Mouse (Mus musculus) ES-E14 (cell line): ENCODE measurements at regions not wholly inside any gene's neighbourhood (a gene's known extent, or its start where the extent isn't known, plus 50 kb on each side); places are given as distances from the start of the nearest gene placed in this dataset.

Experiments used
- DNase-seq: peaks from one replicate; pipeline ENCODE4 v3.0.0-alpha.2; 2013; ENCODE audit warnings: low read depth, low spot score
- H3K27ac ChIP-seq: 2 replicates; pipeline ENCODE4 v1.5.1; 2012; ENCODE audit warnings: low read depth, mild to moderate bottlenecking, low read length, moderate library complexity, mixed read lengths; ENCODE audit not compliant: poor library complexity, insufficient read depth, severe bottlenecking
- H3K36me3 ChIP-seq: 2 replicates; pipeline ENCODE4 v1.6.1; 2012; ENCODE audit warnings: mild to moderate bottlenecking, low read length, moderate library complexity, mixed read lengths; ENCODE audit not compliant: control insufficient read depth, poor library complexity, insufficient read depth, severe bottlenecking
- H3K4me1 ChIP-seq, 2 experiments: fragments of 150-350 bp in 1 of 2; sonication (generic) in 1 of 2; 2 replicates each; pipeline ENCODE4 v1.6.1; 2012; ENCODE audit warnings: low read length in 2 of 2, mild to moderate bottlenecking in 1 of 2, mixed read lengths in 1 of 2; ENCODE audit not compliant: control insufficient read depth in 2 of 2, insufficient read depth in 2 of 2, poor library complexity in 1 of 2
- H3K4me3 ChIP-seq, 2 experiments: fragments of 150-350 bp in 1 of 2; sonication (generic) in 1 of 2; 2 replicates each; pipeline ENCODE4 v1.5.1; 2012; ENCODE audit warnings: low read length in 2 of 2, low read depth in 1 of 2, mild to moderate bottlenecking in 1 of 2, mixed read lengths in 1 of 2; ENCODE audit not compliant: insufficient read depth in 1 of 2, poor library complexity in 1 of 2, severe bottlenecking in 1 of 2
- H3K9ac ChIP-seq: 2 replicates; pipeline ENCODE4 v1.6.1; 2012; ENCODE audit warnings: low read depth, mild to moderate bottlenecking, low read length, mixed read lengths; ENCODE audit not compliant: poor library complexity, insufficient read depth, severe bottlenecking
- H3K9me3 ChIP-seq: fragments of 150-350 bp; sonication (generic); 2 replicates; pipeline ENCODE4 v1.6.1; 2012; ENCODE audit warnings: low read depth, mild to moderate bottlenecking, low read length; ENCODE audit not compliant: control insufficient read depth, insufficient read depth
- CHD2 ChIP-seq: IDR thresholded peaks from 2 replicates; pipeline ENCODE4 v1.6.1; 2014; ENCODE audit warnings: mild to moderate bottlenecking, low read depth, low read length, inconsistent platforms
- HCFC1 ChIP-seq: IDR thresholded peaks from 2 replicates; pipeline ENCODE4 v1.6.1; 2012; ENCODE audit warnings: low read length, inconsistent platforms, borderline replicate concordance; ENCODE audit not compliant: insufficient read depth
- MAFK ChIP-seq: IDR thresholded peaks from 2 replicates; pipeline ENCODE4 v1.6.1; 2014; ENCODE audit warnings: mild to moderate bottlenecking, low read depth, low read length, inconsistent platforms; ENCODE audit not compliant: insufficient read depth
- ZC3H11A ChIP-seq: IDR thresholded peaks from 2 replicates; pipeline ENCODE4 v1.6.1; 2012; ENCODE audit warnings: low read depth, mild to moderate bottlenecking, inconsistent platforms, low read length, borderline replicate concordance
- ZNF384 ChIP-seq: IDR thresholded peaks from 2 replicates; pipeline ENCODE4 v1.6.1; 2012; ENCODE audit warnings: low read depth, low read length, inconsistent platforms
- in situ Hi-C, 2 experiments: fragments of 600-800 bp; cut with MboI; formaldehyde crosslinking; loops; one replicate each; pipeline ENCODE4 v1.15.1; 2025; ENCODE audit warnings: low sequenced_read_pairs in 2 of 2, inconsistent platforms in 1 of 2; ENCODE audit not compliant: unreplicated experiment in 2 of 2

DNA sequence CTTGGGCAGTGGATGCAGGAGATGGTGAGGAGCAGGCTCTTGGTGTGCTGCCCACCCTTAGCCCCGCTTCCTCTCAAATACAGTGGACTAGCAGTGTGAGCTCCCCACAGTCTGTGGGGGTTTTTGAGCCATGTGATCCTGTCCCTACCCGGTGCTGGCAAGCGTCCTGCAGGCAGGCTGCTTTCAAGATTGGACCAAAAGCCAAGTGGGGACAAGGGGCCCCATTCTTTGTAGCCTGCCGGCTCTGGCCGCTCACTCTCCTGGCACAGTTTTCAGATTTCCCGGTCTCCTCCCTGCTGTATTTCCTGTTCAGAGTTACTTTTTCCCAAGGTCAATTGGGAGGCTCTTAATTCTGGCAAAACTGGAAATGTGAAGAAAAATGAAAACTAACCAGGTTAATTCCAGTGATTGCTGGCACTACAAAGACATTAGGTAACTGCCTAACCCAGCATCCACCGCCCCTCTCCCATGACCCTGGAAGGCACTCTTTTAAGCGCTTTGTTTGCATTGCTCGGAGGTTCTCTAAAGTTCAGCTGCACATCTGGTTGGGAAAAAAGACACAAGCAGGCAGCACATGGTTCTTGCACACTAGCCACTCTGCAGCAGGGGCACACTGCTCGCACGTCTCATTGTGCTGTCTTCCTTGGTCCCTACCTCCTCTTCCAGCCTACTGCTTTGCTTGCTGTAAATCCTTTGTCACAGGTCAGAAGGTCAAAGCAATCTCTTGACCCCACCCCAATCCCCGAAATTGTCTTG lies 105.6 kb downstream of the Rassf10 start:
- H3K4me1 ChIP-seq = peaks cover 2 to 18% of the 10 kb centered on the region in 2 experiments
- no peaks in the 10 kb centered on the region for H3K9me3 ChIP-seq
- H3K9ac ChIP-seq = no peak overlapping the region; the same call in 1 of the 2 replicates
- no peak for DNase-seq
- in situ Hi-C loops = no loop called here
- H3K27ac ChIP-seq = no peak overlapping the region
- H3K4me3 ChIP-seq = no peak overlapping the region
- no peaks in the 10 kb centered on the region for H3K36me3 ChIP-seq
- TF ChIP-seq CHD2 = no peak
- no peak for TF ChIP-seq ZNF384
- no peak for TF ChIP-seq HCFC1
- no peak for TF ChIP-seq MAFK
- no peak for TF ChIP-seq ZC3H11A

DNA sequence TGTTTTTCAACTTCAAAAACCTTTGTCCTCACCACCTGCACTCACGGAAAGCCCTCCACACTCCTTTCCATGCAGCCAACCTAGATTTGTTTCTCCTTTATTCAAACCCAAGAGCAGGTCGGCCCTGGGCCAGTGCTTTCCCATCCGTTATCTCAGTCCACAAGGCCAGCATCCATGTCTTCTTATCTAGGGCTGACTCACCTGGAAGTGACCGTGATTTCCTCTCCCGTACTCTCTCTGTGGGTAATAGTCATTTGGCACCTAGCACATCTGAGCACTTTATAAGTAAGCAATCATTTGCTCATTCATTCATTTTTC lies 106.2 kb downstream of the Rassf10 start:
- no peak overlapping the region for H3K4me3 ChIP-seq
- no peaks in the 10 kb centered on the region for H3K36me3 ChIP-seq
- H3K9ac ChIP-seq = no peak overlapping the region
- no peaks in the 10 kb centered on the region for H3K9me3 ChIP-seq
- DNase-seq = no peak
- in situ Hi-C loops = no loop called here
- no peak for TF ChIP-seq ZC3H11A
- H3K4me1 ChIP-seq = peaks cover 2 to 18% of the 10 kb centered on the region in 2 experiments
- no peak overlapping the region for H3K27ac ChIP-seq

DNA sequence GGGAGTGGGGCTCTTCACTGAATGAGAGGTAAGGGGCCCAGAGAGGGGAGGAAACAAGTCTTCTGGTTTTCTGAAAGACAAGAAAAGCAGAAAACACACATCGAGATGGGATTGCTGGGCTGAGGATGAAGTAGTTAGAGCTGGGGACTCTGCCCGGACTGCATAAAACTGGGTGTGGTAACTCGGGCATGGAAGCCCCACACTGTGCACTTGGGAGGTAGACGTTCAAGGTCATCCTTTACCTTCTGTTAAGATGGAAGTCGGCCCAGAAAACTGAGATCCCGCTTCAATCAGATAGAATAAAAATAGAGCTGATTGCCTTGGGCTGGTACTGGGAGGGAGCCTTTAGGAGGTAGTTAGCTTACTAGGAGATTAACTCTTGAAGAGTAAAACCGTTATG lies 107.2 kb downstream of the Rassf10 start:
- peak; percentile 29 for DNase-seq
- Histone ChIP-seq H3K4me1 (peaks cover 2 to 18% of the 10 kb centered on the region in 2 experiments), H3K9me3 (no peaks in the 10 kb centered on the region), H3K27ac (no peak overlapping the region), H3K36me3 (no peaks in the 10 kb centered on the region), H3K4me3 (no peak overlapping the region), H3K9ac (no peak overlapping the region; the same call in 1 of the 2 replicates)
- in situ Hi-C loops = no loop called here
- TF ChIP-seq ZC3H11A (no peak), ZNF384 (no peak), MAFK (no peak), HCFC1 (no peak), CHD2 (no peak)

DNA sequence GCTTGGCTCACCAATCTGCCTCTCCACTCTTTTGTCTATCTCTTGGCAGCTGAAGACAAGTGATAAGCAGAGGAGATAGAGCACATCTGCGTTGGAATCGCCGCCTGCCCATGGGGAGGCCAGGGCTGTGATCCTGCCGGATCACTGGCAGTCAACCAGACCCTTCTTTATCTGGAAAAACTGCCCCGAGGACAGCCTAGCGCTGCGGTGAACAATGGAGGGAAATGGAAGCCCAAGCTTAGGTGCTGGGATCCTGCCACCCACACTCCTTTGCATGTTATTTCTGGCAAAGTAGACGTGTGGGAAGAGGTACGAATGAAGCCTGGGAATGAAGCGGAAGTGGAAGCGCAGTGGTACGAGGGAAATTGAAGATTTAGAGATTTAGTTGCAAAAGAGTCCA lies 112.8 kb downstream of the Rassf10 start:
- H3K4me1 ChIP-seq = peaks cover 0 to 3% of the 10 kb centered on the region in 2 experiments; a peak in 1 of 4 replicates
- H3K27ac ChIP-seq = no peak overlapping the region
- in situ Hi-C loops = no loop called here
- no peak for DNase-seq
- no peak for TF ChIP-seq CHD2
- TF ChIP-seq MAFK = no peak
- TF ChIP-seq ZNF384 = no peak
- TF ChIP-seq ZC3H11A = no peak
- TF ChIP-seq HCFC1 = no peak
- H3K36me3 ChIP-seq = no peaks in the 10 kb centered on the region
- H3K4me3 ChIP-seq = no peak overlapping the region
- H3K9me3 ChIP-seq = no peaks in the 10 kb centered on the region
- H3K9ac ChIP-seq = no peak overlapping the region

DNA sequence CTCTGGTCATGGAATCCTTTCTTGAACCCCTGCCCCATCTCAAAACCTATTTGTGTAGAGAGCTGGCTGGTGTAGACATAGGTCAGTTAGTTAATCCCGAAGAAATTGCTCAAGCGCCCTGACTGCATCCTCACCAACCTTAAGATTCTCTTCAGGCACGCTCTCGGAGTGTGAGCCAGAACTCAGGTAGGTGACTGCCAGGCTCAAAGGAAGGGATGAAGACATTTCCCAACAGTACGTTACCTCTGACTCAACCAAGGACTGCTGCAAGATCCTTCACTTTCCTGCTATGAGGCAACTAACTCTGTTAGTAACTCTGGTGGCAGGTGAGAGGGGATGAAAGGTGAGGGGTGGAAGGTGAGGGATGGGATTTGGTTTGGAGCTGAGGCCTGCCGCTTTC lies 114.5 kb downstream of the Rassf10 start:
- in situ Hi-C loops = no loop called here
- no peak overlapping the region for H3K9ac ChIP-seq
- DNase-seq = no peak

More for the DNA sequence above, 114.5 kb downstream of the Rassf10 start:
- TF ChIP-seq HCFC1 (no peak), ZC3H11A (no peak), MAFK (no peak), CHD2 (no peak), ZNF384 (no peak)
- no peaks in the 10 kb centered on the region for H3K9me3 ChIP-seq
- no peaks in the 10 kb centered on the region for H3K36me3 ChIP-seq
- no peaks in the 10 kb centered on the region for H3K4me1 ChIP-seq
- no peak overlapping the region for H3K4me3 ChIP-seq
- no peak overlapping the region for H3K27ac ChIP-seq
